Mouse (Mus musculus): ENCODE measurements around the gene Hes6. TPM values are rescaled to one million over a fixed set of nuclear protein-coding genes. Genes with fewer than 3 reads are reported as not detected.

Hes6 gene
- polyA plus RNA-seq (2015; fragmentation: Nextera tagmentation; extraction: Ambion mirVana): 42.9 and 46.9 TPM in 2 replicates

GRCm38 (mm10) chr1:91413898-91414594 lies at the start of gene Hes6:
Gene Hes6 (minus strand): TSS chr1:91414038.

GRCm38 (mm10) chr1:91459059-91459809 lies 45.4 kb upstream of the Hes6 start, which contains the start of gene Per2:
Gene Per2 (minus strand): TSS chr1:91459324.

GRCm38 (mm10) chr1:91398260-91399062 lies 15.4 kb downstream of the Hes6 start, which contains the start of gene Ilkap:
Gene Ilkap (minus strand): TSS chr1:91398815.

GRCm38 (mm10) chr1:91366215-91367108 lies 47.4 kb downstream of the Hes6 start, which contains the start of gene Erfe:
Gene Erfe (plus strand): TSS chr1:91366430.

Other genes with a start within 250 kb of the Hes6 start
- gene Ramp1, start 234.2 kb downstream of the Hes6 start, polyA plus RNA-seq (2015; fragmentation: Nextera tagmentation; extraction: Ambion mirVana): 76.1 and 97.4 TPM in 2 replicates
- 79.7 and 86.8 TPM in 2 replicates for gene Ube2f, start 163.7 kb downstream of the Hes6 start, polyA plus RNA-seq (2015; fragmentation: Nextera tagmentation; extraction: Ambion mirVana)
- 7.1 and 8.6 TPM in 2 replicates for gene Scly, start 115.7 kb downstream of the Hes6 start, polyA plus RNA-seq (2015; fragmentation: Nextera tagmentation; extraction: Ambion mirVana)
- 0.10 and 0.16 TPM in 2 replicates for gene Espnl, start 92.0 kb downstream of the Hes6 start, polyA plus RNA-seq (2015; fragmentation: Nextera tagmentation; extraction: Ambion mirVana)
- gene Klhl30, start 63.0 kb downstream of the Hes6 start, polyA plus RNA-seq (2015; fragmentation: Nextera tagmentation; extraction: Ambion mirVana): 32.8 and 34.3 TPM in 2 replicates
- gene Erfe, start 47.6 kb downstream of the Hes6 start, polyA plus RNA-seq (2015; fragmentation: Nextera tagmentation; extraction: Ambion mirVana): 0.43 and 0.50 TPM in 2 replicates
- 84.5 and 86.6 TPM in 2 replicates for gene Ilkap, start 15.2 kb downstream of the Hes6 start, polyA plus RNA-seq (2015; fragmentation: Nextera tagmentation; extraction: Ambion mirVana)
- gene Per2, start 45.3 kb upstream of the Hes6 start, polyA plus RNA-seq (2015; fragmentation: Nextera tagmentation; extraction: Ambion mirVana): 2.0 and 2.1 TPM in 2 replicates
- gene Traf3ip1, start 80.6 kb upstream of the Hes6 start, polyA plus RNA-seq (2015; fragmentation: Nextera tagmentation; extraction: Ambion mirVana): 2.7 TPM in 2 replicates
- gene Asb1, start 126.5 kb upstream of the Hes6 start, polyA plus RNA-seq (2015; fragmentation: Nextera tagmentation; extraction: Ambion mirVana): 4.4 and 4.9 TPM in 2 replicates

Measured in skeletal muscle tissue, postnatal 0 days (tissue).